Mouse (Mus musculus): ENCODE measurements around the gene Lca5l. TPM values are rescaled to one million over a fixed set of nuclear protein-coding genes. Genes with fewer than 3 reads are reported as not detected.

Gene Lca5l
- total and polyA plus RNA-seq, 3 experiments = 0.12 to 0.24 TPM; not detected in 1

DNA sequence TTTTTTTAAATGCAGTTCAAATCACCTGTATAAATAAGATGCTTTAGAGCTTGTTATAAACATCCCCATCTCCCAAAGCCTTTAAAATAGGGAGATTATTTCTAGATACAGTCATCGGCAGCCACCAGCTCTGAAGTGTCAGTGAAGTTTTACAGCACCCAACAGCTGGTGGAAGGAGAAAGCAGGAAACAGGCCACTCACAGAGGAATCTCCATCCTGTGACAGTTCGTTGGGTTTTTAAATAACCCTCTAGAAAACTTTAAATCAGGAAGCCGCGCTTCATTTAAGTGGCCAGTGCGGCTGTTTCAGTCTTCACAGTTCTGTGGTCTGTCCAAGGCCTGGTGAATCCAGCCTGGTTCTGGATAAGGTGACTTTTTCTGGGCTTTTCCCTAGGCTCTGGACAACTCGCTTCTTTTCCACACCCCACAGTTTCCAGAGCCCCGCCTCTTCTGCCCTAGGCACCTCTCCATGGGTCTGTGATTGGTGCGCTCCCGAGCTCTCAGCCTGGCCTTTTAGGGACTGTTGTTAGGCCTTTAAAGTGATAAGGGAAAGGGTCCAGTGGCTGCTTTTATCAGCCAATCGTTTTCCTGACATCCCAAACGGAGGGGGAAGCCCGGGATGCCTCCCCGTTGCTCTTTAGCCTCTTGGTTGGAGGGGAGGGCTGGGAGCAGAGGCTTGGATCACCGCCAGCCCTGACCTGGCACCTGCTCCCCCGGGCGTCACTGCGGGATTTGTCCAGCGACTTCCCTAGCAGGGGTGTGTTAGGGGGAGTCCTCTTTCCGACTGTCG is 8.0 kb upstream of the Lca5l start, which contains the start of gene Sh3bgr:
TSS of gene Sh3bgr (plus strand) at position 538 of the 789 bp plus-strand sequence.
- H3K9me3 ChIP-seq (replicated peaks; ENCODE audit: insufficient read depth, low read length) = no peaks in the 10 kb centered on the region
- H3K36me3 ChIP-seq (ENCODE audit: control insufficient read depth in 1 of 2, insufficient read depth in 2 of 2, low read length in 2 of 2) = no peaks in the 10 kb centered on the region
- no peak within 1 kb of the TSS for H3K27ac ChIP-seq (ENCODE audit: control insufficient read depth, low read depth, low read length)
- H3K9ac ChIP-seq (ENCODE audit: control insufficient read depth, low read depth, low read length, poor library complexity, severe bottlenecking) = no peak within 1 kb of the TSS
- H3K4me3 ChIP-seq (ENCODE audit: control insufficient read depth in 1 of 2, insufficient read depth in 1 of 2, low read depth in 2 of 2, low read length in 2 of 2) = no peak within 1 kb of the TSS
- no peaks in the 10 kb centered on the region for H3K27me3 ChIP-seq (ENCODE audit: control insufficient read depth in 1 of 2, insufficient read depth in 2 of 2, low read length in 2 of 2)
- TF ChIP-seq TAL1 (IDR thresholded peaks at IDR 0.05; ENCODE audit: low read length) (no peak), TCF12 (IDR thresholded peaks at IDR 0.05; ENCODE audit: low read depth, low read length) (no peak), USF2 (IDR thresholded peaks at IDR 0.05; ENCODE audit: borderline replicate concordance in 1 of 2, insufficient read depth in 1 of 2, low read depth in 1 of 2, low read length in 2 of 2) (no peak), MYC (IDR thresholded peaks at IDR 0.05; ENCODE audit: low read depth, low read length) (no peak), HCFC1 (IDR thresholded peaks at IDR 0.05; ENCODE audit: low read depth, low read length) (no peak), SIN3A (IDR thresholded peaks at IDR 0.05; ENCODE audit: low read length) (no peak), TBP (IDR thresholded peaks at IDR 0.05; ENCODE audit: low read depth, low read length) (no peak), ZMIZ1 (IDR thresholded peaks at IDR 0.05; ENCODE audit: low read depth, low read length) (no peak), POLR2AphosphoS5 (IDR thresholded peaks at IDR 0.05; ENCODE audit: borderline replicate concordance, low read depth, low read length) (no peak)
- H3K79me2 ChIP-seq (ENCODE audit: control insufficient read depth, insufficient read depth, low read length, poor library complexity) = no peaks in the 10 kb centered on the region
- H3K4me1 ChIP-seq (ENCODE audit: control insufficient read depth in 1 of 2, insufficient read depth in 2 of 2, low read length in 2 of 2) = no peaks in the 10 kb centered on the region
- no peak for DNase-seq (ENCODE audit: low read depth, low spot score)

DNA sequence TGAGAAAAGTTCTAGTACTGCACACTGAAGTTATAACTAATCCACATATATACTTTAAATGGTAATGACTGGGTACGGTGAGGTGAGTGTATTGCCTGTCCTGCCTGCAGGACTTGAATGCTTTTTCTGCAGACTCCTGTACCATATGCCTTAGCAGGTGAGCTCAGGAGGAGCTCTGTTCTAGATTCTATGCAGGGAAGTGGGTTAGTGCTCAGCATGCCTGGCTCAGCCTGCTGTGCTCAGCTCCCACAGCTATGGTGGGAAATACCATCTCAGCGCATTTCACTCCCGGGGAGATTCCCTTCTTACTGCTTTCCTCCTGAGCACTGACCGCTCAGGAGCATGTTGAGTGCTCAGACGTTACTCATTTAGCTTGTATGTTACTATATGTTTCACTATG is 4.5 kb downstream of the Lca5l start:
- H3K9ac ChIP-seq (ENCODE audit: control insufficient read depth, low read depth, low read length, poor library complexity, severe bottlenecking) = no peak overlapping the region
- H3K79me2 ChIP-seq (ENCODE audit: control insufficient read depth, insufficient read depth, low read length, poor library complexity) = no peaks in the 10 kb centered on the region; the same call in 1 of the 2 replicates
- DNase-seq (ENCODE audit: low read depth, low spot score) = no peak
- H3K36me3 ChIP-seq (ENCODE audit: control insufficient read depth in 1 of 2, insufficient read depth in 2 of 2, low read length in 2 of 2) = peaks cover 0 to 4% of the 10 kb centered on the region in 2 experiments; a peak in 2 of 4 replicates
- TF ChIP-seq MYB (IDR thresholded peaks at IDR 0.05; ENCODE audit: low read depth, low read length) (no peak), E2F4 (IDR thresholded peaks at IDR 0.05; ENCODE audit: borderline replicate concordance, low read depth, low read length) (no peak), MAX (IDR thresholded peaks at IDR 0.05; ENCODE audit: low read length) (no peak), CHD2 (IDR thresholded peaks at IDR 0.05; ENCODE audit: low read length) (no peak), JUND (IDR thresholded peaks at IDR 0.05; ENCODE audit: low read depth, low read length) (no peak), TAL1 (IDR thresholded peaks at IDR 0.05; ENCODE audit: low read length) (no peak), NELFE (IDR thresholded peaks at IDR 0.05; ENCODE audit: low read depth, low read length) (no peak), ZMIZ1 (IDR thresholded peaks at IDR 0.05; ENCODE audit: low read depth, low read length) (no peak), RAD21 (IDR thresholded peaks at IDR 0.05; ENCODE audit: low read depth, low read length) (no peak), EP300 (IDR thresholded peaks at IDR 0.05; ENCODE audit: low read depth in 1 of 2, low read length in 2 of 2) (no peak), MAFK (IDR thresholded peaks at IDR 0.05; ENCODE audit: borderline replicate concordance, low read depth, low read length) (no peak), USF2 (IDR thresholded peaks at IDR 0.05; ENCODE audit: borderline replicate concordance in 1 of 2, insufficient read depth in 1 of 2, low read depth in 1 of 2, low read length in 2 of 2) (no peak)
- no peak overlapping the region for H3K4me3 ChIP-seq (ENCODE audit: control insufficient read depth in 1 of 2, insufficient read depth in 1 of 2, low read depth in 2 of 2, low read length in 2 of 2)
- H3K27me3 ChIP-seq (ENCODE audit: control insufficient read depth in 1 of 2, insufficient read depth in 2 of 2, low read length in 2 of 2) = no peaks in the 10 kb centered on the region
- H3K9me3 ChIP-seq (replicated peaks; ENCODE audit: insufficient read depth, low read length) = no peaks in the 10 kb centered on the region
- H3K4me1 ChIP-seq (ENCODE audit: control insufficient read depth in 1 of 2, insufficient read depth in 2 of 2, low read length in 2 of 2) = peaks cover 0 to 4% of the 10 kb centered on the region in 2 experiments; a peak in 2 of 4 replicates
- no peak overlapping the region for H3K27ac ChIP-seq (ENCODE audit: control insufficient read depth, low read depth, low read length)
